Comparison of ENCODE assay signal across 7 mouse cellular contexts in the genomic region with DNA sequence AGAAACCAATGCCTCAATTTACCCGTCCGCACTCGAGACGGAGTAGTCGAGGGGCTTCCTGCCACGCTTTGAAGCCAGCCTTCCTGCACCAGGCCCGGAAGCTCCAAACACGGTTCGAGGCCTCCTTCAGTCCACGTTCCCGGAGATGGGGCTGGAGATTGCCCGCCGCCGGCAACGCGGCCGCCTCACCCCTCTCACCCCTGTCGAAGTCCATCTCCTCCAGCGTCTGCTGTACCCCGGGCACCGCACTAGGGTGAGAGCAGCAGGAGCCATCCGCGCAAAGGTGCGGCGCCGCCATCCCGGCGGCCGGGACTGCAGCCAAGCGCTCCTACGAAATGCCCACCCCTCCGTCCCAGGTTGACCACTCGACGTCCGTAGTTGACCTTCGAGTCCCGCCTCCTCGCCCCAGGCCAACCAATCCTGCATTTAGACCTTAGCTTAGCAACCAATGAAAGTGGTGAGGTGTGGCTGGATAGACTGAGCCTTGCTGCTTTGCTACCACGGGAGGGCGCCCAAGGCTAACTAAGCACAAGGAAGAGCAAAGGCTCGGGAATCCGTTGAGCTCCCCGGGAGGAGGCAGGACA. TPM values are rescaled to one million over a fixed set of nuclear protein-coding genes. Genes with fewer than 3 reads are reported as not detected.
DNase-seq lines count a peak whose midpoint lies in the region; ATAC-seq and TF ChIP-seq lines count a peak whose summit lies in the region.

A gene (minus strand): TSS at position 558 of the 584 bp plus-strand sequence.

- TF ChIP-seq CTCF in intestine, postnatal 0 days (IDR thresholded peaks at IDR 0.05; ENCODE audit: low read depth), result peak; percentile 100
- peak; percentile 96 for TF ChIP-seq CTCF in small intestine, adult 2 months (IDR thresholded peaks at IDR 0.05; ENCODE audit: extremely low read depth, insufficient read length, insufficient replicate concordance, low read depth, low read length)

- peak within 1 kb of the TSS; percentile 72 for H3K4me3 ChIP-seq in embryonic facial prominence, embryonic 10.5 days
- H3K4me3 ChIP-seq in intestine, postnatal 0 days (ENCODE audit: low read depth, low read length), result peak within 1 kb of the TSS; percentile 64
- peak within 1 kb of the TSS; percentile 67 for H3K4me3 ChIP-seq in midbrain, embryonic 12.5 days
- H3K4me3 ChIP-seq in small intestine, adult 2 months (ENCODE audit: low read depth, low read length), result peak within 1 kb of the TSS; percentile 76

- no peaks in the 10 kb centered on the region for H3K9me3 ChIP-seq in embryonic facial prominence, embryonic 10.5 days
- no peaks in the 10 kb centered on the region for H3K9me3 ChIP-seq in intestine, postnatal 0 days (ENCODE audit: control insufficient read depth)
- H3K9me3 ChIP-seq in midbrain, embryonic 12.5 days, result no peaks in the 10 kb centered on the region

- H3K9ac ChIP-seq in intestine, postnatal 0 days (ENCODE audit: low read depth, low read length), result peak within 1 kb of the TSS; percentile 64
- peak within 1 kb of the TSS; percentile 71 for H3K9ac ChIP-seq in midbrain, embryonic 12.5 days (replicated peaks)

- WGBS in embryonic facial prominence, embryonic 10.5 days, result under 1% methylated on average over 43 of the region's 43 CpGs
- under 1% methylated on average over 43 of the region's 43 CpGs for WGBS in intestine, postnatal 0 days
- WGBS in midbrain, embryonic 12.5 days, result under 1% methylated on average over 43 of the region's 43 CpGs
- under 1% methylated on average over 43 of the region's 43 CpGs for WGBS in small intestine, adult 2 months

- intact Hi-C loops in left cerebral cortex, postnatal 4 days (cut with DNase I), result loop anchor here (5.0 kb wide), 1 partner anchor 145 kb away; a partner anchor contains a TSS

- H3K27me3 ChIP-seq in embryonic facial prominence, embryonic 10.5 days (replicated peaks; ENCODE audit: low read depth, poor library complexity, severe bottlenecking), result no peaks in the 10 kb centered on the region
- H3K27me3 ChIP-seq in intestine, postnatal 0 days (replicated peaks; ENCODE audit: control insufficient read depth, insufficient read depth, low read length), result no peaks in the 10 kb centered on the region
- H3K27me3 ChIP-seq in midbrain, embryonic 12.5 days, result no peaks in the 10 kb centered on the region
- no peaks in the 10 kb centered on the region for H3K27me3 ChIP-seq in small intestine, adult 2 months (ENCODE audit: control insufficient read depth, insufficient read depth, low read length)

- DNase-seq in adrenal gland, postnatal 10 days, result peak; percentile 97
- peak; percentile 98 for DNase-seq in embryonic facial prominence, embryonic 10.5 days (ENCODE audit: low spot score)
- DNase-seq in gonadal fat pad, adult 2 months (ENCODE audit: low read depth), result peak; percentile 90
- peak; percentile 99 for DNase-seq in left cerebral cortex, postnatal 4 days

- H3K4me1 ChIP-seq in embryonic facial prominence, embryonic 10.5 days, result peaks cover 55% of the 10 kb centered on the region
- no peaks in the 10 kb centered on the region for H3K4me1 ChIP-seq in intestine, postnatal 0 days (replicated peaks; ENCODE audit: control insufficient read depth, insufficient read depth, low read length)
- peaks cover 35% of the 10 kb centered on the region for H3K4me1 ChIP-seq in midbrain, embryonic 12.5 days
- H3K4me1 ChIP-seq in small intestine, adult 2 months (ENCODE audit: control insufficient read depth, insufficient read depth, insufficient read length, low read length), result peaks cover 3% of the 10 kb centered on the region; the same call in 1 of the 2 replicates

- H3K36me3 ChIP-seq in embryonic facial prominence, embryonic 10.5 days (replicated peaks), result peaks cover 50% of the 10 kb centered on the region
- peaks cover 51% of the 10 kb centered on the region for H3K36me3 ChIP-seq in intestine, postnatal 0 days (ENCODE audit: control insufficient read depth, insufficient read depth)
- H3K36me3 ChIP-seq in midbrain, embryonic 12.5 days, result peaks cover 42% of the 10 kb centered on the region
- H3K36me3 ChIP-seq in small intestine, adult 2 months (ENCODE audit: control insufficient read depth, insufficient read depth, low read length), result peaks cover 7% of the 10 kb centered on the region; the same call in 1 of the 2 replicates

- TF ChIP-seq POLR2A in small intestine, adult 2 months (IDR thresholded peaks at IDR 0.05; ENCODE audit: low read depth, low read length), result peak; percentile 61; the same call in 1 of the 2 replicates

- peak within 1 kb of the TSS; percentile 75 for H3K4me2 ChIP-seq in intestine, postnatal 0 days (replicated peaks; ENCODE audit: low read depth)
- peak within 1 kb of the TSS; percentile 66 for H3K4me2 ChIP-seq in midbrain, embryonic 12.5 days (replicated peaks)

- peak within 1 kb of the TSS; percentile 89 for H3K27ac ChIP-seq in embryonic facial prominence, embryonic 10.5 days (replicated peaks)
- H3K27ac ChIP-seq in intestine, postnatal 0 days (ENCODE audit: low read depth, low read length), result peak within 1 kb of the TSS; percentile 52; the same call in 1 of the 2 replicates
- H3K27ac ChIP-seq in midbrain, embryonic 12.5 days (replicated peaks), result peak within 1 kb of the TSS; percentile 87
- peak within 1 kb of the TSS; percentile 27 for H3K27ac ChIP-seq in small intestine, adult 2 months (ENCODE audit: insufficient read depth, low read depth, low read length)

- peak; percentile 99 for ATAC-seq in intestine, postnatal 0 days
- peak; percentile 98 for ATAC-seq in midbrain, embryonic 12.5 days (ENCODE audit: low FRiP score, low read depth)

RNA-seq across cellular contexts. Expression of the gene that starts here (rescaled TPM):
- total RNA-seq in adrenal gland, postnatal 10 days (2021), result 10 to 100 TPM; 12.9 to 21.6 TPM
- polyA plus RNA-seq in embryonic facial prominence, embryonic 10.5 days (2016; fragmentation: Nextera tagmentation; extraction: Ambion mirVana), result 18.9 and 20.3 TPM in 2 replicates
- polyA plus RNA-seq in gonadal fat pad, adult 2 months (2012; rRNA removed), result 17.7 and 19.5 TPM in 2 replicates
- 15.0 and 18.5 TPM in 2 replicates for polyA plus RNA-seq in intestine, postnatal 0 days (2015; fragmentation: Nextera tagmentation; extraction: Ambion mirVana)
- 10 to 100 TPM; 13.4 to 15.1 TPM for total RNA-seq in left cerebral cortex, postnatal 4 days (2021)
- polyA plus RNA-seq in midbrain, embryonic 12.5 days (2016; fragmentation: Nextera tagmentation; extraction: Ambion mirVana), result 19.6 and 19.8 TPM in 2 replicates
- 10.3 and 13.5 TPM in 2 replicates for polyA plus RNA-seq in small intestine, adult 2 months (2012; rRNA removed)

Comparison
In these comparisons a context has a peak if more than half of its experiments do, and no peak if none do; other contexts are left out.
1. Peak in every context shown above with its lines: DNase-seq, ATAC-seq, H3K4me3 ChIP-seq and H3K27ac ChIP-seq.
2. H3K27ac ChIP-seq: peak in every context shown above with its lines; median percentile 89 in embryonic facial prominence, embryonic 10.5 days; 87 in midbrain, embryonic 12.5 days; 52 in intestine, postnatal 0 days; 27 in small intestine, adult 2 months.